Mouse (Mus musculus): ENCODE results near the gene Ranbp3.

Ranbp3 gene

GRCm38 (mm10) chr17:56673647-56674416, 738 bp downstream of the Ranbp3 start:
- no peak for DNase-seq (ENCODE audit: extremely low read depth, low read depth)

GRCm38 (mm10) chr17:56681791-56682190, 8.7 kb downstream of the Ranbp3 start:
- DNase-seq (ENCODE audit: extremely low read depth, low read depth): no peak

GRCm38 (mm10) chr17:56682880-56683279, 9.8 kb downstream of the Ranbp3 start:
- no peak for DNase-seq (ENCODE audit: extremely low read depth, low read depth)

GRCm38 (mm10) chr17:56683546-56684140, 10.5 kb downstream of the Ranbp3 start:
- no peak for DNase-seq (ENCODE audit: extremely low read depth, low read depth)

GRCm38 (mm10) chr17:56684649-56685048, 11.6 kb downstream of the Ranbp3 start:
- DNase-seq (ENCODE audit: extremely low read depth, low read depth): no peak

GRCm38 (mm10) chr17:56686801-56687200, 13.7 kb downstream of the Ranbp3 start:
- DNase-seq (ENCODE audit: extremely low read depth, low read depth): no peak

GRCm38 (mm10) chr17:56688045-56688444, 15.0 kb downstream of the Ranbp3 start:
- peak; percentile 59 for DNase-seq (ENCODE audit: extremely low read depth, low read depth)

GRCm38 (mm10) chr17:56688689-56689088, 15.6 kb downstream of the Ranbp3 start:
- DNase-seq (ENCODE audit: extremely low read depth, low read depth): no peak

- no peak for DNase-seq (ENCODE audit: extremely low read depth, low read depth)
Measured at GRCm38 (mm10) chr17:56693395-56693794, 20.3 kb downstream of the Ranbp3 start.

- DNase-seq (ENCODE audit: extremely low read depth, low read depth): peak; percentile 57
Measured at GRCm38 (mm10) chr17:56693851-56694310, 20.8 kb downstream of the Ranbp3 start.

- DNase-seq (ENCODE audit: extremely low read depth, low read depth): no peak
Measured at GRCm38 (mm10) chr17:56700451-56700850, 27.4 kb downstream of the Ranbp3 start.

- DNase-seq (ENCODE audit: extremely low read depth, low read depth): no peak
Measured at GRCm38 (mm10) chr17:56703038-56703437, 29.9 kb downstream of the Ranbp3 start.

GRCm38 (mm10) chr17:56706515-56706914, 33.4 kb downstream of the Ranbp3 start:
- DNase-seq (ENCODE audit: extremely low read depth, low read depth): no peak

- no peak for DNase-seq (ENCODE audit: extremely low read depth, low read depth)
Measured at GRCm38 (mm10) chr17:56708692-56709091, 35.6 kb downstream of the Ranbp3 start.

- no peak for DNase-seq (ENCODE audit: extremely low read depth, low read depth)
Measured at GRCm38 (mm10) chr17:56709708-56710107, 36.6 kb downstream of the Ranbp3 start.

- no peak for DNase-seq (ENCODE audit: extremely low read depth, low read depth)
Measured at GRCm38 (mm10) chr17:56715360-56715759, 42.3 kb downstream of the Ranbp3 start.

GRCm38 (mm10) chr17:56715914-56716654, 43.0 kb downstream of the Ranbp3 start:
- no peak for DNase-seq (ENCODE audit: extremely low read depth, low read depth)

GRCm38 (mm10) chr17:56716655-56717362, 43.7 kb downstream of the Ranbp3 start:
- peak; percentile 90 for DNase-seq (ENCODE audit: extremely low read depth, low read depth)

GRCm38 (mm10) chr17:56717363-56718058, 44.4 kb downstream of the Ranbp3 start, which contains the start of the genes Ndufa11 and Vmac:
Gene Ndufa11 (plus strand): TSS chr17:56717767.
Gene Vmac (minus strand): TSS chr17:56718022.
- peak; percentile 92 for DNase-seq (ENCODE audit: extremely low read depth, low read depth)

GRCm38 (mm10) chr17:56722441-56722840, 49.3 kb downstream of the Ranbp3 start:
- DNase-seq (ENCODE audit: extremely low read depth, low read depth): no peak
